Mouse (Mus musculus) Patski (cell line): ENCODE data around the gene Pou2f3. TPM values are rescaled to one million over a fixed set of nuclear protein-coding genes. Genes with fewer than 3 reads are reported as not detected.

ENCODE experiments used
- ATAC-seq: fragments of 100-300 bp; one replicate; pipeline ENCODE4 v1.8.0; 2021
- CTCF ChIA-PET: fragments of 350-600 bp; sonication (Branson Sonifier 250); formaldehyde crosslinking; loops from one replicate; lab custom pipeline; 2022; ENCODE audit warnings: inconsistent platforms; lab: Charles Lee
- POLR2A ChIA-PET: fragments of 350-600 bp; sonication (Branson Sonifier 250); formaldehyde crosslinking; loops from one replicate; lab custom pipeline; 2022; ENCODE audit warnings: antibody characterized with exemption, inconsistent platforms; lab: Charles Lee
- DNase-seq: peaks from one replicate; pipeline ENCODE4 v3.0.0-alpha.2; 2011; ENCODE audit warnings: low read depth, low spot score
- H3K27me3 ChIP-seq: fragments of 371-371 bp; one replicate; pipeline ENCODE4 v1.5.1; 2021
- CTCF ChIP-seq: fragments of 100-300 bp; IDR thresholded peaks from one replicate; pipeline ENCODE4 v1.5.1; 2021
- in situ Hi-C: fragments of 300-500 bp; cut with MboI; formaldehyde crosslinking; loops from 3 replicates; pipeline ENCODE4 v1.11.1; 2018; ENCODE audit warnings: low pct_unique_long_range_greater_than_20kb, mixed read lengths
- polyA plus RNA-seq: library from polyadenylated mRNA; unstranded; gene quantifications from one replicate; pipeline ENCODE4 v1.2.3, GENCODE M21; 2021

The Pou2f3 gene
- polyA plus RNA-seq, 1 experiment from 2014 or later, result 0.04 TPM

DNA sequence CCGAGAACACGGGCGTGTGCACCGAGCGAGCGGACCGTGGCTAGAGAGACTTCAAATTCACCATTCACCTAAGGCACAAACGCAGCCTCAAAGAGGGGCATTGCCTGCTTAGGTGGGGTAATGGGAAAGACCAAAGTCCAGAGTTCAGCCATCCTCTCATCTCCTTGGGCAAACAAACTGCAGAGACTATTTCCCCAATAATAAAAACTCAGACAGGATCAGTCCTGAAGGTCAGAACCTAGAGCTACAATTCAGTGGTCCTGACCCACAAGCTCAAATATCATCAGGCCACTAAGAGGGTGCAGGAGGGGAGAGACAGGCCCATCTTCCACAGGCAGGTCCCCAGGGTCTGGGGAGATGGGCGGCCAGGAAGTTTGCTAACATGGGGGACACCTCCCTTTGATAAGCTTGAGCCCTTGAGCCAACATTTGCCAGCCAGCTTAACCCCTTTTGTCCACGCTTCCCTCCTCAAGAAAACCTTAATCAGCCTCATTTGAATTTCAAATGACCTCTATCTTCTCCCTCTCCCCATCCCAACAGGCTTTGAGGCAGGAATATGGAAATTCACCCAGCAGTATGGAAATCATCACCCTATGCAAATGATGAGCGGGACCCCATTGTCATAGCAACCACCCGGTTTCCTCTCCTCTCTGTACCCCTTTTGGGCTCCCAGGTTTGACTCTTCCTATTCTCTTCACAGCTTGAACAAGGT, 21.7 kb downstream of the Pou2f3 start:
- peaks cover 35% of the 10 kb centered on the region for H3K27me3 ChIP-seq
- TF ChIP-seq CTCF, result no peak
- no peak for DNase-seq
- in situ Hi-C loops, result loop anchor here (25.0 kb wide), 1 partner anchor 626 kb away; no protein-coding TSS in a partner anchor
- POLR2A ChIA-PET, result no interaction called here
- ATAC-seq, result no peak
- CTCF ChIA-PET, result no interaction called here

DNA sequence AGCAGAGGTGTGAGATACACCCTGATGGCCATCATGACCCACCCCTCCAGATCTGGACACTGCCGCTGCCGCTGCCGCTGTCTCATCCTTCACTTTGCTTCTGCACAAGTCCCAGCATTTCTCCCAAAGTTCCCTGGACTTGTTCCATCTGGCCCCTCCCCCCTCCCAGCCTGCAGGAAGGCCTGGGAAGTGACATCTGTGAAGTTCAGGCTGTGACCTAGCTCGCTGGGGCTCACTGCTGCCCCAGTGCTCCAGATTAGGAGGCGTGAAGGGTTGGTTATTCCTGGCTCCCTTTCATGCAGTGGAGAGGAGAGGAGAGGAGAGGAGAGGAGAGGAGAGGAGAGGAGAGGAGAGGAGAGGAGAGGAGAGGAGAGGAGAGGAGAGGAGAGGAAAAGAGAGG, 30.6 kb downstream of the Pou2f3 start:
- peaks cover 16% of the 10 kb centered on the region for H3K27me3 ChIP-seq
- in situ Hi-C loops, result loop anchor here (25.0 kb wide), 1 partner anchor 617 kb away; no protein-coding TSS in a partner anchor
- TF ChIP-seq CTCF, result no peak
- ATAC-seq, result no peak
- no peak for DNase-seq
- POLR2A ChIA-PET, result no interaction called here
- CTCF ChIA-PET, result no interaction called here

DNA sequence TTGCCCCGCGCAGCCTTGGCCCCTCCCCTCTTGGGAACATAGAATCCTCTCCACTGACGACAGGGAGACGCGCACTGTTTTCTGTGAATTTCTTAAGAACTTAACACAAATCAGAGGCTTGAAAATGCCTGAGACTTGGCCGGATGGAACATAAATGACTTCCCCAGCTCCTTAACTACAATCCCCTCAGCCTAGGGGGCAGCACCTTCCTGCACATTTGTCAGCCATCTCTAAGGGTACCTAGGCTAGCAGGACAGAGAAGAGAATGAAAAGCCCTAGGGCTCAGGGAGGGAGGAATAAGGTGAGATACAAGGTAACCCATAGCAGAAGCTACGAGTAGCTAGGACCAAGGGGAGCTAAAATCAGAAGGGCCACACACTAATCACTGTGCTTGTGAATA, 32.0 kb downstream of the Pou2f3 start:
- in situ Hi-C loops, result loop anchor here (25.0 kb wide), 1 partner anchor 616 kb away; no protein-coding TSS in a partner anchor
- ATAC-seq (no peak), DNase-seq (no peak)
- H3K27me3 ChIP-seq, result peaks cover 20% of the 10 kb centered on the region
- ChIA-PET POLR2A (no interaction called here), CTCF (no interaction called here)
- no peak for TF ChIP-seq CTCF

DNA sequence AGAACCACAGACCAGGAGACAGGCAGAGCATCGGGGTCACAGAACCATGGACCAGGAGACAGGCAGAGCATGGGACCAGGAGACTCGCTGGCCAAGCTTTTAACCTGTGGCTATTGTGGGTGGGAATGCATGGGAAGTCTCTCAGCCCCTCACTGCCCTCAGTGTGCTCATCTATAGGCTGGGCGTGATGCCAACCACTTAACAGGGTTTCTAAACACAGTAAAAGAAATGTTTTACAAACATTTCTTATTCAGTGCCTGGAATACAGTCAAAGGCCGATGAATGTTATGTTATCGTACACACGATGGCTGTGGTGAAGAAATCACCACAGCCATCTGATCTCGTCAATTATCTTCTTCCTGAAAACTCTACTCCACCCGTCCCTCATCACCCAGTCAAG, 43.1 kb downstream of the Pou2f3 start:
- in situ Hi-C loops, result no loop called here
- ChIA-PET POLR2A (no interaction called here), CTCF (no interaction called here)
- ATAC-seq (no peak), DNase-seq (no peak)
- TF ChIP-seq CTCF, result no peak
- peaks cover 33% of the 10 kb centered on the region for H3K27me3 ChIP-seq

DNA sequence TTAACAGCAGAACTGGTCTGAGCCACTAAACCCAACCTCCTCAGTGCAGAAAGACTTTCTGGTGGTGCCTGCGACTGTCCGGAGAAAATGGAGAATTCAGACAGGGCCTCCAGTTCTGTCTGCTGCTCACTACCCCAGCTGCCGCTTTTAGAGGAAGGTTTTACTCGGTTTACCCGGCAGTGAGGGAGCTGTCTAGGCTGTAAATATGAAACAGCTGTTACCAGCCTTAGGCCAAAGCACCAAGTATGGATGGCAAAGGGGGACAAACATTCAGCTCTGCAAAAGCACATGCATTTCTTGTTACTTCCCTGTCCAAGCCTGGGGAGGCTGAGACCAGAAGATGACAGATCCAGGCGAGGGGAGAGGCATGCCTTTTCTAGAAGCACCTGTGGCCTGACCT, 43.8 kb downstream of the Pou2f3 start:
- in situ Hi-C loops, result no loop called here
- no peak for DNase-seq
- peaks cover 29% of the 10 kb centered on the region for H3K27me3 ChIP-seq
- ATAC-seq, result no peak
- ChIA-PET POLR2A (no interaction called here), CTCF (interaction anchor here (1.1 kb wide), 1 partner anchor 45 kb away, joined by 3 read pairs; the partner anchor contains the start of gene Pou2f3)
- TF ChIP-seq CTCF, result no peak

DNA sequence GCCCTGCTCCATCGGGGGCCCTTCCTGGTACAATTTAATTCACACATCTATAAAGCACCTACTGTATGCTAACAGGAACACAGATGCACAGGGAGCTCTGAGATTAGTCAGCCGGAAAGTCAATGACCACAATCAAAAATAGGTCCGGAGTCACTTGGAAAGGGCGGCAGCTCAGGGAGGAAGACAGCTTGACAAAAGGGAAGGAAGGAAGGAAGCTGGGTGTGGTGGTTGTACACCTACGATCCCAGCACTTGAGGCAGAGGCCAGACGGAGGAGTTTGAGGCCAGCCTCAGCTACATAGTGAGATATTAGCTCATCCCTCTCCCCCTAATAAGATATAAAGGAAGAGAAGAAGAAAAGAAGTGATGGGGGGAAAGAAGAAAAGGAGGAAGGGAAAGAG, 54.2 kb downstream of the Pou2f3 start:
- DNase-seq (no peak), ATAC-seq (no peak)
- POLR2A ChIA-PET, result no interaction called here
- CTCF ChIA-PET, result no interaction called here
- H3K27me3 ChIP-seq, result peaks cover 52% of the 10 kb centered on the region
- in situ Hi-C loops, result no loop called here
- no peak for TF ChIP-seq CTCF

DNA sequence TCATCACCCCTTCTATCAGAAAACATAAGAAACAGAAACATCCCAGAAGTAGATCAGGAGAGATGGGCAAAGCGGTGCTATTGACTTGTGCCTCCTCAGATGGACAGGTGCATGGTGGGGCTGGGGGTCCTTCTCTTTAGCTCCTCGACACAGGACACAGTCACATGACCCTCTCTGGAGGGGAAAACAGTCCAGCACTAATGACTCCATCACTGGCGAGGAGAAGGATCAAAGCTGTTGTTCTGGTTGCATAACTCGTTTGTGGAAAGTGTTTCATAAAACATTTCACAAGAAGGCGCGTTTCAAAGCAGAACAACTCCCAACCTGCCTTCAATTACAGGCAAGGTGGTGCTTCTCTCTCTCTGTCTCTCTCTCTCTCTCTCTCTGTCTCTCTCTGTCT, 58.4 kb downstream of the Pou2f3 start:
- ChIA-PET CTCF (interaction anchor here (1.6 kb wide), 1 partner anchor 51 kb away, joined by 3 read pairs; no protein-coding TSS in a partner anchor), POLR2A (no interaction called here)
- H3K27me3 ChIP-seq, result peaks cover 36% of the 10 kb centered on the region
- no peak for ATAC-seq
- DNase-seq, result no peak
- in situ Hi-C loops, result no loop called here
- TF ChIP-seq CTCF, result no peak

GRCm38 (mm10) chr9:43150957-43151356, 59.2 kb downstream of the Pou2f3 start:
- POLR2A ChIA-PET, result no interaction called here
- DNase-seq (no peak), ATAC-seq (no peak)
- CTCF ChIA-PET, result interaction anchor here (1.2 kb wide), 1 partner anchor 60 kb away, joined by 3 read pairs; no protein-coding TSS in a partner anchor
- in situ Hi-C loops, result no loop called here
- no peak for TF ChIP-seq CTCF
- H3K27me3 ChIP-seq, result peaks cover 32% of the 10 kb centered on the region

- no peak for TF ChIP-seq CTCF
- H3K27me3 ChIP-seq, result peaks cover 30% of the 10 kb centered on the region
- ATAC-seq (no peak), DNase-seq (no peak)
- in situ Hi-C loops, result no loop called here
- ChIA-PET CTCF (interaction anchor here (0.6 to 1.2 kb wide), 2 partner anchors 61 to 133 kb away, joined by 3 read pairs; no protein-coding TSS in a partner anchor), POLR2A (no interaction called here)
Observed at GRCm38 (mm10) chr9:43150075-43150474, 60.1 kb downstream of the Pou2f3 start.

- CTCF ChIA-PET, result interaction anchor here (0.6 to 1.2 kb wide), 2 partner anchors 61 to 133 kb away, joined by 3 read pairs; no protein-coding TSS in a partner anchor
- H3K27me3 ChIP-seq, result peaks cover 27% of the 10 kb centered on the region
- POLR2A ChIA-PET, result interaction anchor here (0.7 kb wide), 1 partner anchor 154 kb away, joined by 3 read pairs; no protein-coding TSS in a partner anchor
- in situ Hi-C loops, result loop anchor here (10.0 kb wide), 1 partner anchor 335 kb away; no protein-coding TSS in a partner anchor
- ATAC-seq (no peak), DNase-seq (no peak)
- TF ChIP-seq CTCF, result no peak
Observed at GRCm38 (mm10) chr9:43149498-43149897, 60.7 kb downstream of the Pou2f3 start.

- ChIA-PET POLR2A (interaction anchor here (0.6 kb wide), 1 partner anchor 136 kb away, joined by 3 read pairs; no protein-coding TSS in a partner anchor), CTCF (interaction anchor here (1.2 to 5.1 kb wide), 3 partner anchors 65 to 118 kb away, joined by 4 to 28 read pairs (median 6); partner anchors contain the start of gene Pou2f3)
- DNase-seq, result no peak
- in situ Hi-C loops, result loop anchor here (10.0 kb wide), 1 partner anchor 340 kb away; no protein-coding TSS in a partner anchor
- no peak for TF ChIP-seq CTCF
- no peak for ATAC-seq
- peaks cover 9% of the 10 kb centered on the region for H3K27me3 ChIP-seq
Observed at GRCm38 (mm10) chr9:43145196-43145595, 65.0 kb downstream of the Pou2f3 start.
